Mouse (Mus musculus): Measurements from ENCODE around the gene Adcyap1. TPM values are rescaled to one million over a fixed set of nuclear protein-coding genes. Genes with fewer than 3 reads are reported as not detected.

The Adcyap1 gene
- not detected for polyA plus RNA-seq (2017; shearing (Covaris generic))

GRCm38 (mm10) chr17:93198717-93199116 is at the start of gene Adcyap1:
Gene Adcyap1, plus strand, starts transcription at chr17:93199017.

All from inflammation-experienced regulatory T-cells, adult 16 weeks (primary cell).